Mouse (Mus musculus): ENCODE results near the gene Rexo2.
A peak's percentile ranks its signal among the peaks of the same experiment; 100 is the strongest.
"Not testable (repeated sequence)": the region's sequence is repeated elsewhere in the genome, so short reads cannot be mapped to it uniquely, and the experiment has no call there.

Gene Rexo2

DNA sequence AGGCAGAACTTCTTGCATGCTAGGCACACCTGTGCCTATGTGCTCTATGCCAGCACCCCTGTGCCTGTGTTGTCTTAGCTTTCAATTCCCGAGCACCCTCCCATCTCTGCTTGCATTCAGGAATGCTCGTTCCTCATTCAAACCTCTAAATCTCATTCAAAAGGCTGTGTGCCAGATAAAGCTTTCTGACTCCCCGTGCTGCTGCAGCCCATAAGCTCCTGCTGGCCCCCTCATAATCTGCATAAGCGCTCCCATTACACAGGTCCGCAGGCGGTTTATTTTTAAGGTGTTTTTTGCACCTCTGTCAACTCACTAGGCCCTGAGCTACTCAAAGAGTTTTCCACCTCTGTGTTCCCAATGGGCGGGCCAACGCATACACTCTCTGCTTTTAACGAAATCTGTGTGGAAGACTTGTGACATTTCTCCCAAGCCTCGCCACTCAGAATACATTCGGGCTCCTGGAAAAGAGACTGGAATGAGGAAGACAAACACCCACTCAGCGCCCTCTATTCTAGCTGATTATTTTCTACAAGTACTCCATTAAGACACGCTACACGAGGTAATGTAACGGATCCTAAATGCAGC is 7.9 kb downstream of the Rexo2 start:
- no peak for DNase-seq (ENCODE audit: low spot score)

DNA sequence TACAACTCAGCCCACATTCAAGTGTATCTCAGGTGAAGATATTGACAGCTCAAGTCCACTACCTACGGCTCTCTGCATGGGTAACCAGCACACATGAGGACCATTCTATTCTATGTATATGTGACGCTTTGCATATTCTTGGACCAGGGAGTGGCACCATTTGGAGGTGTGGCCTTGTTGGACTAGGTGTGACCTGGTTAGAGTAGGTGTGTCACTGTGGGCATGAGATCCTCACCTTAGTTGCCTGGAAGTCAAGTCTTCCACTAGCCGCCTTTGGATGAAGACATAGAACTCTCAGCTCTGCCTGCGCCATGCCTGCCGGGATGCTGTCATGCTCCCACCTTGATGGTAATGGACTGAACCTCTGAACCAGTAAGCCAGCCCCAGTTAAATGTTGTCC is 13.0 kb downstream of the Rexo2 start:
- DNase-seq (ENCODE audit: low spot score), result not testable (repeated sequence)

DNA sequence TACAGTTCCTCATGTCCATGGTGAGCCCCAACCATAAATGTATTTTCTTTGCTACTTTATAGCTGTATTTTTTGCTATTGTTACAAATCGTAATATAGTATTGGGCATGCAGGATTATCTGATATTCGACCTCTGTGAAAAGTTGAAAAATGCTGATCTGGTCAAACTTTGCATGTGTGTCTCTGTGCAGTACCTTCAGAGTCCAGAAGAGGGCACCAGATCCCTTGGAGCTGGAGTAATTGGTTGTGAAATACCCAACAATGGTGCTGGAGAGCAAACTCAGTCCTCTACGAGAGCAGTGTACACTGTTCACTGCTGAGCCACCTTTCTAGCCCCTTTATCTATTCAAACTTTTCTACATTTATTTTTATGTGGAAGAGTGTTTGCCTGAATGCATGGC is 13.6 kb downstream of the Rexo2 start:
- DNase-seq (ENCODE audit: low spot score), result peak; percentile 47

DNA sequence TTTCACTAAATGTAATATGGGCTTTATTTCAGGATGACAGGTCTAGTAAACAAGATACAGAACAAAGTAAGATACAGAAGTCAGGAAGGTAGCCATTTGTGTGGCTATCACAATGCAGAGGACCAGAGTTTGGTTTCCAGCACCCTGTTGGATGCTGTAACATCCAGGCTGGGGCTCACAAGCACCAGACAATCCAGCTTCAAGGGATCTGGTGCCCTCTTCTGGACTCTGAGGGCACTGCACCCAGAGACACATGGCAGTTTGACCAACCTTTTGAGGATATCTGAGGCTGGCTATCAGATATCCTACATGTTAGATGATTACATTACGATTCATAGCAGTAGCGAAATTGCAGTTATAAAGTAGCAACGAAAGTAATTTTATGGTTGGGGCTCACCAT is 14.8 kb downstream of the Rexo2 start:
- no peak for DNase-seq (ENCODE audit: low spot score)

DNA sequence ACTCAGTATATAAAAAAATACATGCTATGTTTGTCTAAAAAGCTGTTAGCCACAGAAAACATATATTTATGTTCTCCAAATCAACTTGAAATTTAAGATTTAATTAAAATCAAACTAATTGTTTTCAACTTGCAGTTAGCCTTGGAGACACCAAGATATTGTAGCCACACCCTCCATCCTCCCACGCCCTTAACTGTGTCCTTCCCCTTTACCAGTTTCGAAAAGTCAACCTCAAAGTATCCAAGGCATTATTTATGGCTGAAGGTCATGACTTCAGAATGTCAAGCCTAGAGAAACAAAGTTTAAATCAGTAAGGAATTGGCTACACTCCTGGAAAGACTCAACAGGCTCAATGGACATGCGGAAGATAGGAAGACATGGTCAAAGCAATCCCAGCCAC is 18.9 kb downstream of the Rexo2 start:
- no peak for DNase-seq (ENCODE audit: low spot score)

DNA sequence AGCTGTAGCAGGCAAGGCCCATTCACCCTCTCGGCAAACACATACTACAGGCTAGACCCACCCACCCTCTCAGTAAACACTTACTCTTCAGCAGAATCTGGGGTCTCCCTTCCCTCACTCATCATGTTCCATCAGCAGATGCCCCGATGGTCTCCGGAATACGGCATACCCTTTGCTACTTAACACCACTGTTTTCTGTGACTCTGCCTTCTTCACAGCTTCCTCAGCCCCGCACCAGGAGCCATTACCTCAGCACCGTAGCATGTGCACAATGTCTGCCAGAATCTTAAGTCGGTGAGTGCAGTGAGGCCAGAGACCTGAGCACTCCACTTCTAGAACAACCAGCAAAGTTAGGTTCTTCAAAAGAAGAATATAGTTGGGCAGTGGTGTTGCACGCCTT is 19.7 kb downstream of the Rexo2 start:
- no peak for DNase-seq (ENCODE audit: low spot score)

DNA sequence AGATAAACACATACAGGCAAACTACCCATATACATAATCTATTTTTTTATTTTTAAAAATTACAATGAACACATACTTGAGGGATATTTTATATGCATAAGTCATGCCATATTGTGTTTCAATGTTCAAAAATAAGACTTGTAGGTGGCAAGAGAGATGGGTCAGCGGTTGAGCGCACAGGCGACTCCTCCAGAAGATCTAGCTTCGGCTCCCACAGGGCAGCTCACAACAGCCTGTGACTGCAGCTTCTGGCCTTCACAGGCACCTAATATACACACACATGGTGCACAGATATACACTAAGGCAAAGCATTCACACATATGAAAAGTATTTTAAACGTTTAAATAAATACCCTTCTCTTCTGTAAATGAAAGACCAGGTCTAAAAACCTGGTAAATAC is 21.0 kb downstream of the Rexo2 start:
- no peak for DNase-seq (ENCODE audit: low spot score)

DNA sequence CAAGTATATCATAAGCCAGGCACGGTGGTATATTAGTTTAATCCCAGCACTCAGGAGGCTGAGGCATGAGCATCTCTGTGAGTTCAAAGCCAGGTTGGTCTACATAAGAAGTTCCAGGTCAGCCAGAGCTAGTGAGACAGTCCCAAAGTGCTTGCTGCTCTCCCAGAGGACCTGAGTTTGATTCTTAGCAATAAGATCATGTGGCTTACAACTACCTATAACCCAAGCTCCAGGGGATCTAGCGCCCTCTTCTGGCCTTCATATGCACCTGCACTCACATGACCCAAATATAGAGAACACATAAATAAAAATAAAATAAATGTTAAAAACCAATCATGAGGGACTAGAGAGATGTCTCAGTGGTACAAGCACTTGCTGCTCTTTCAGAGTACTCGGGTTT is 21.5 kb downstream of the Rexo2 start:
- no peak for DNase-seq (ENCODE audit: low spot score)

DNA sequence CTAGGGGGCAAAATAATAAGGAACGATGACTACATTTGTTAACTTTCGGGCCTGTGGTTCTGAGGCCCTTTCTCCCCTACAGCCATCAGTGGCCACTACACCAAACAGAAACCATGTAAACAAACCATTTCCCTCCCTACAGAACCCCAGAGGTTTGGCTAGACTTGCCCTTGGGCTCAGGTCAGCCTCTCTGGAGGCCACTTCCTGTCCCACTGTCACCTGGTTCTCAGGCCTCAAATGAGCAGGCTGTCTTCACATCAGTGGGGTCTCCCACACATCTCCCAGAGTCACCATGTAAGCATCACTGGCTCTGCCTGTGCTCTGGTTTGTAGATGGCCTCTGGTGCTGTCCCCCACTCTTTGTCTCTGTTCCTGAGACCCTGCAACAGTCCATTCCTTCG is 24.5 kb downstream of the Rexo2 start:
- no peak for DNase-seq (ENCODE audit: low spot score)

DNA sequence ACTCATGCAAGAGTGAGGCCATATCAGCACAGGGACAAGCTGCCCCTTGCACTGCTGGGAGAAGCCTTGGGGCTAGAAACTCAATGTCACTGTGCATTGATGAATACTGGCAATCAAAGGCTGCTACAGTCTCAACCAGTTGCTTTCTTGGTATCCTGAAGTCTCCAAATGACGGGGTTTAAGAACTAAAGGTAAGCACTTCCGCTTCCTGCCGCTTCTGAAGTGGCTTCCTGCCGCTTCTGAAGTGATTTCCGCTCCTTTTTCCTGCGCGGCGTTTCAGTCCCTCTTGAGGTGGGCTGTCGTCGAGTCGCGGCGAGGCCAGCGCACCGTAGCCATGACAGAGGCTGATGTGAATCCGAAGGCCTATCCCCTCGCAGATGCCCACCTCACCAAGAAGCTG is 30.4 kb downstream of the Rexo2 start:
- no peak for DNase-seq (ENCODE audit: low spot score)

DNA sequence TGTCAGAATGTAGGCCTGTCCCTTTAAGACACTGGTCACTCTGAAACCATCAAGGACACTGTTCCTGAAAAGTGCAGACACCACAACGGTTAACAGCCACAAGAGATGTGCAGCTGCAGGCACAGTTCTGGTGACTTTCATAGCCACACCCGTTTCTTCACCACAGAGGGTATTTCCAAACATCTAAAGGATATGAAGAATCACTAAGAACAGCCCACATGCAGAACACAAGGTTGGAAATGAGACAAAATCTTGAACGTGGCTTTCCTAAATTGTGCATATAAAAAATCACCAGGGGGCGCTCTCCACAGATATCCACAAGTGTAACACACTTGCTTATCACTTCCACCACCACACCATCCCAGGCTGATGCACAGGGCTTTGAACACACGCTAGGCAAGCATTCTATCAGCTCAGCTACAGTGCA is 32.6 kb downstream of the Rexo2 start:
- DNase-seq (ENCODE audit: low spot score), result peak; percentile 15

DNA sequence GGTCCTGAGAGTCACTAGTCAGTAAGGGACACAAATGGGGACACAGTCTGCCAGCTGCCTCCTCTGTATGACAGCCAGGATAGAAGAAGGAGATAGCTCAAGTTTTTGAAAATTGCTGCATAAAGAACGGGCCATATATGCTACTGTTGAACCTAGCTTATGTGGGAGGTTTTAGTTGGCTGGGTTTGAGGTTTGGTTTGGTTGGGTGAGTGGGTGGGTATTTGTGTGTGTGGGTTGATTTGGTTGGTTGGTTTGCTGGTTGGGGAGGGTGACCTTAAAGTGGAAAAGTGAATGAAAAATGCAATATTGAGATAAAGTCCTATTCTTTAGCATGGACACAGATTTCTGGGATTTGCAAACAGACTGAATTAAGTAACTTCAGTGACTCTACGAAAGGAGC is 35.6 kb downstream of the Rexo2 start:
- no peak for DNase-seq (ENCODE audit: low spot score)

DNA sequence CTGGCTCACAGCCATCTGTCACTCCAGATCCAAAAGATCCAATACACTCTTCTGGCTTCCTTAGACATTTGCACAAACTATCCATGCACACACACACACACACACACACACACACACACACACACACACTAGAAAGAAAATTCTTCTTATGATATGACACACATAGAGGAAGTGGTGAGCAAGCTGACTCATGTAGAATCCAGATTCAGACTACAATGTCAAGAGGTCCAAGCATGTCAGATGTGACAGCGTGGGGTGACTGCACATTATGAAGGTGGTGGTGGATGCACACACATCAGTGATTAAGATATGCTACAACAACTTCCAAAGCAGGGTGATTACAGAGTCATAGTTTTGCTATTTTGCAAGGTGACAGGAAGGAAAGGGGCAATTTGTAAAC is 36.5 kb downstream of the Rexo2 start:
- no peak for DNase-seq (ENCODE audit: low spot score)

DNA sequence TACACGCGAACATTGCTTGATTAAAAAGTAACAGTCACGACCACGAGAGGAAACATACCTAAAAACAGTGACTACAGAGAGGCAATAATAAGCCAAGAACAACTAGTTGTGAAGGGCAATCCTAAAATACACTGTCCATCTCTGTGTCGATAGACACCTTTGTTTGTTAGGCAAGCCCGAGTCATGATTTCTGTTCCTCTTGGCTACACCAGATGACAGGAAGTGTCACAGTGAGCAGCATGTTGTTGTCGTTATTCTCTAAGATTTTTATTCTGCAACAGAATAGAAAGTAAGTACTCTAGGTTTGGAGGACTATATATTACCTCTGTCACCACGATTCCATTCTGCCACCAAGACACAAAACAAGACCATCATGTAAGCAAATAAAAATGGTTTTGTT is 48.0 kb downstream of the Rexo2 start:
- no peak for DNase-seq (ENCODE audit: low spot score)

DNA sequence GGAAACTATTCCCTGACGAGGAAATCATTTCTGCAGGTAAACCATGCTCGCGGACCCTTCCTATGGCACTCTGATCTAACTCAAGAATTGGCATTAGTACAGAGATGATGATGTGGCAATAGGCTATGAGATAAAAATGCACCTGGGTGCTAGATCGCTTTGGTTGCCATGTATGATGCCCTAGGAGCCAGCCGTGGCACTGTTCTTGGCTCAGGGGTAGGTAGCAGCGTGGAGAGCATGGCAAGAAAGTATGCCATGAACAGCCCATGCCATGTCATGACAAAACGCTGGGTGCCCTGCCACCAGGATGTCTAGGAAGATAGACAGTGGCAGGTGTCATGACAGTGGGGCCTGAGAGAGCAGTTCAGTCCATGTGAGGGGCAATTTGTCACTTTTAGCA is 53.2 kb downstream of the Rexo2 start:
- DNase-seq (ENCODE audit: low spot score), result no peak

DNA sequence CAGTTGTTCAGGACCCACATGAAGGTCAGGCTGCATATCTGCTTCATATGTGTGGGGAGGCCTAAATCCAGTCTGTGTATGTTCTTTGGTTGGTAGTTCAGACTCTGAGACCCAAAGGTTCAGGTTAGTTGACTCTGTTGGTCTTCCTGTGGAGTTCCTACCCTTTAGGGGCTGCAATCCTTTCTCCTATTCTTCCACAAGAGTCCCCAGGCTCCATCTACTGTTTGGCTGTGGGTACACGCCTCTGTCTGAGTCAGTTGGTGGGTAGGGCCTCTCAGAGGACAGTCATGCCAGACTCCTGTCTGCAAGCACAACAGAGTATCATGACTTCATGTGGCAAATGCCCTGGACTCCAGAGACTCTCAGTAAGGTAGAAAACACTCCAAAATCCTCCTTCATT is 57.2 kb downstream of the Rexo2 start:
- no peak for DNase-seq (ENCODE audit: low spot score)

DNA sequence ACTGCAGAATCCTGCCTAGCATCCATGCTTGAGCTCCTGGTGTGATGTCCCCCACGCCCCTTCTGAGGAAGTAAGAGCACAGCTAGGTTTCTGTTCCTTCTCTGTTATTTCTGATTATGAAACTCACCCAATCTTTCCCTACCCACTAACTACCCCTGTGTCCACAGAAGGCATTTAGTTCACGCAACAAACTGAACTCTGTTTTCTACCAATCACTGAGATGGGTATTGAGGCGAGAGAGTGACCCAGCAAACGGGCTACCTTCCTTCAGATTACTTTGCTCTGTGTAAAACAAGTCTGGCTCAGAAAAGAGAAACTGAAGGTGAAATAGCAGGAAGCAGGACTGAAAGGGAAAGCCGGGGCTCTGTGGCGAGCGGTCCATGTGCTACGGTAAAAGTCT is 58.0 kb downstream of the Rexo2 start:
- DNase-seq (ENCODE audit: low spot score), result no peak

DNA sequence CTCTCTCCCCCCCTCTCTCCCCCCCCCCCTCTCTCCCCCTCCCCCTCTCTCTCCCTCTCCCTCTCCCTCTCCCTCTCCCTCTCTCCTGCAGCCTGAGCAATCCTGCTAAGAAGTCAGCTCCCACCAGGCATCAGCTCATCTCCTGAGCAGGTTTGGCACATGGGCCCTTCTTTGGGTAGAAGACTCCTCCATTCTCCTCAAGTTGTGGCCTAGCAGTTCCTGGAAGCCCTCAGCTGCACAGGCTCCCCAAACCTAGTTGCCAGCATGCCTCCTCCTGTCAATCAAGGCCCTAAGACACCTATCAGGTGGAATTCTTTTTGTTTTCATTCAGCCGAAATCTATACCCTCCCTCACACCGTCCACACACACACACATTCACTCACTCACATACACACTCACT is 58.9 kb downstream of the Rexo2 start:
- DNase-seq (ENCODE audit: low spot score), result no peak

DNA sequence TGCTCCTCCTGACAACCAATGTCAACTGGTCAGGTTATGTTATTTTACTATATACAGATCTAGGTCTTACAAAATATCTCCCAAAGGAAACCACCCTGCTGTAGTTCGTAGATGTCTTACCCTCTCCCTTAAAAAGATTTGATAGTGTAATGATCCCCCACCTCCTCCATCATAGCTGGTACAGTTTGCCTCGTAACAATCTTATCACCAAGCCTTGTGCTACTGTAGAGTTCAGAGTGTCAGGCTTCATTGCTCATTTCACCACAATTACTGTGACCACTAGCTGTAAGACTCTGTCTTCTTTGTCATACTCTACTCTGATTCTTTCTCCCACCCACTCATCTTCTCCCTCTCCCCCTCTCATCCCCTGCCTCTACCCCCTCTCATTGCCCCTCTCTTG is 59.4 kb downstream of the Rexo2 start:
- DNase-seq (ENCODE audit: low spot score), result no peak

DNA sequence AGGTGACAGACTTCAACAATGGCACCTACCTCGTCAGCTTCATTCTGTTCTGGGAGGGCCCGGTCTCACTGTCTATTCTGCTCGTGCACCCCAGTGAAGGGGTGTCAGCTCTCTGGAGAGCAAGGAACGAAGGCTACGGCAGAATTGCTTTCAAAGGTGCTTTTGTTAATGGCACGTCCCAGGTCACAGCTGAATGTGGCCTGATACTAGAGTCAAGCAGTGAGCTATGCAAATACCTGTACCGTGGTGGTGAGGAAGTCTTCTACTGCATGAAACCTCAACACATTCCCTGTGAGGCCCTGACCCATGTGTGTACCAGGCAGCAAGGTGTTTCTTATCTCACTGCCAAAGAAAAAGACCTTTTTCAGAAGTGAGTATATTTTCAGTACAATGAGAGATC is 60.0 kb downstream of the Rexo2 start:
- no peak for DNase-seq (ENCODE audit: low spot score)

DNA sequence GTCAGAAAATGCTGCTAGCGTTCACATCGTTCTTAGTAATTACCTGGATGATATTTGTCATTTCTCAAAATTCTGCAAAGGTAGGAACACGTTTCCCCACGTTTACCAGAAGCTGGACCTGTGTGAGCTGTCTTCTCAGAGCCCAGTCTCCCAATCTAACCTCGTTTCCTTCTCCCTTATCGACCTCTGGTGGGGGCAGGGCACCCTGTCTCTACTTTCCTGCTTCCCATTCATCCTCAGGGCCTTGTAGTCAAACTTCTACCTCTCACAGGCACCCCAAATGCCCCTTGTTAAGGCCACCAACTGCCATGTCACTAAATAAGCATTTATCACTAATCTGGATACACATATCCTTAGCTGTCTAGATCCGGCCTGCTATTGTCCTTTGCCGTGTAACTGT is 61.6 kb downstream of the Rexo2 start:
- DNase-seq (ENCODE audit: low spot score), result no peak
